Mouse (Mus musculus) neural tube, embryonic 15.5 days (tissue): ENCODE results near the gene Pgm2l1. TPM values are rescaled to one million over a fixed set of nuclear protein-coding genes. Genes with fewer than 3 reads are reported as not detected.

Experiments
- ATAC-seq: fragments of 200-750 bp; cut with Nextera tagmentation; 2 replicates; pipeline ENCODE4 v1.8.0; 2017; ENCODE audit warnings: mild to moderate bottlenecking, moderate TSS enrichment, moderate library complexity; ENCODE audit not compliant: low FRiP score
- H3K27ac ChIP-seq: fragments of 300-500 bp; sonication (generic); replicated peaks from 2 replicates; pipeline ENCODE4 v1.5.1; 2015; ENCODE audit warnings: mild to moderate bottlenecking, inconsistent platforms
- H3K27me3 ChIP-seq: fragments of 300-500 bp; sonication (generic); replicated peaks from 2 replicates; pipeline ENCODE4 v1.6.1; 2015; ENCODE audit warnings: inconsistent platforms
- H3K36me3 ChIP-seq: fragments of 300-500 bp; sonication (generic); 2 replicates; pipeline ENCODE4 v1.6.1; 2015; ENCODE audit warnings: inconsistent platforms
- H3K4me1 ChIP-seq: fragments of 300-500 bp; sonication (generic); 2 replicates; pipeline ENCODE4 v1.6.1; 2015; ENCODE audit warnings: inconsistent platforms
- H3K4me2 ChIP-seq: fragments of 300-500 bp; sonication (generic); 2 replicates; pipeline ENCODE4 v1.6.1; 2015; ENCODE audit warnings: inconsistent platforms, mild to moderate bottlenecking, moderate library complexity
- H3K4me3 ChIP-seq: fragments of 300-500 bp; sonication (generic); replicated peaks from 2 replicates; pipeline ENCODE4 v1.5.1; 2015; ENCODE audit warnings: mild to moderate bottlenecking, inconsistent platforms
- H3K9ac ChIP-seq: fragments of 300-500 bp; sonication (generic); replicated peaks from 2 replicates; pipeline ENCODE4 v1.6.1; 2015; ENCODE audit warnings: mild to moderate bottlenecking, inconsistent platforms
- H3K9me3 ChIP-seq: fragments of 300-500 bp; sonication (generic); replicated peaks from 2 replicates; pipeline ENCODE4 v1.6.1; 2016; ENCODE audit warnings: inconsistent platforms
- WGBS: fragments of 180-500 bp; shearing (Covaris S2); methylation state at CpG from one replicate; pipeline ENCODE4 v1.1.7; 2015; ENCODE audit warnings: mixed read lengths; 5-methylcytosine and 5-hydroxymethylcytosine counted together
- polyA plus RNA-seq: library from polyadenylated mRNA; unstranded; fragments of >200 nt; fragmentation: Nextera tagmentation; extraction: Ambion mirVana; gene quantifications from 2 replicates; pipeline ENCODE4 v1.2.1, GENCODE M21; 2015

Gene Pgm2l1
- 24.2 and 26.1 TPM in 2 replicates for polyA plus RNA-seq

DNA sequence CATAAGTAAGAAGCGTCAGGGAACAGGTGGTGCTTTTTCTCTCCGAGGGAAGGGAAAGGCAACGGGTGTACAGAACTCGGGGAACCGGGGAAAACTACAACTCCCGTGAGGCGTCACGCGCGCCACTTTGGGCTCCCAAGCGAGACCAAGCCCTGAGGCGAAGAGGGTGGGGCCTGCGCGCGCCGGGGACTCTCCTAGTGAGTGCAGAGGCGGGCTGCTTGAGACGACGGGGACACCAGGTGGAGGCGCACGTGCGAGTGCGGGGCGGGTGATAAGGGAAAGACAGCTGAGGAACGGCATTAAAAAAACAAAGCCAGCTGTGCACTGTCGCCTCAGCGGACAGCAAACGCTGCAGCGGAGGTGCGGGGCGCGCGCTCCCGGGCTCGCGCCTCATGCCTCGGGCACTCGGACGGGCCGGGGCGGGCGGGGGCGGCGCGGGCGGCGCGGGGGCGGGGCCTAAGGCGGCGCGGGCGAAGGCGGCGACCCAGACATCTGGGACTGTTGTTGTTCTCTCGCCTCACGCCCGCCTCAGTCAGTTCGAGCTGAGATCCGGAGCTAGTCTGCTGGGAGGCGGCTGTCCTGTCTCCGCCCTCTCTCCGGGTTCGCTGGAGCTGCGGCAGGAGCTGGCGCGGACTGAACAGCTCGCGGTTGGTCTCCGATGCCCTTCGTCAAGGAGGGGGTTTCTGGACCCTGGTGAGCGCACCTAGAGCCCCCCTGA is at the start of gene Pgm2l1:
Pgm2l1 (plus strand) TSS at position 237 of the 718 bp plus-strand sequence.
- Histone ChIP-seq H3K27ac (peak within 1 kb of the TSS; percentile 92), H3K36me3 (no peaks in the 10 kb centered on the region)
- under 1% methylated on average over 39 of the region's 72 CpGs for WGBS

DNA sequence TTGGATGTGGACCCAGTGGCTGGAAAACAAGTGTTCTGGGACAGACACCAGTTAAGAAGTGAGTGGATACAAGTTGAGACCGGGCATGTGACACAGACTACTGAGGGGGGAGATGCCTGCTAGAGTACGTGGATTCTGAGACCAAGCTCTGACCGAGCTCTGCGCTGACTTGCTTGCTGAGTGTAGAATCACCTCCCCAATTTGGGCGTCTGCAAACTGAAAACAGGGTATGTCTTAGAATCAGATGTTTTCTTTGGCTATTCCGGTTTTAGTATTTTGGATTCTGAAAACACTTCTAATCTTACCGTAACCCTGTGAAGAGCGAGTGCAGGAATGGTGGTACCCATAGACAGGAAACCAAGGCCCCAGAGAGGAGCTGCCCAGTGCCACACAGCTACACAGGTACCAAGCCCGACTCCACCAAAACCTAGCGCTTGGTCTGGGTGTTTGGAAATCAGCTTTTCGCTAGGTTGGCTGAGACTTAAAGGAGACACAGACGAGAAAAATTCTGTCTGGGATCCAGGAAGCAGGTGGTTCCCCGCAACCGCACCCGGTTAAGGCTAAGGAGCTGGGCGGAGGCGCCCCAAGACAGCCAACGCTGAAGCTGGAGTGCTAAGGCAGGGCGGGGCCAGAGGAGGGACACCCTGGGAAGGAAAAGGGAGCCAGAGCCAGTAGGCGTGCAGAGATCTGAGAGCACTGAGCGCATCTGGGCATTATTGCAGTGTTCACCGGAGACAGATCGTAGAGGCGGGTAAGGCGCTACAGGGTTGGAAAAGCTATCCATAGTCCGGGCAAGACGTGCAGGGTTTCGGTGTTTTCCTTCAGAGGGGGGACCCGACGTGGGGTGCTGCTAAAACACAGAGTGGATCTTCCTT is 48.9 kb upstream of the Pgm2l1 start:
- H3K4me1 ChIP-seq: peaks cover 16% of the 10 kb centered on the region
- peaks cover 41% of the 10 kb centered on the region for H3K27me3 ChIP-seq
- WGBS: 11% methylated on average over 30 of the region's 30 CpGs
- peak overlapping the region; percentile 40 for H3K4me3 ChIP-seq
- ATAC-seq: peak; percentile 53; the same call in 1 of the 2 replicates
- H3K4me2 ChIP-seq: peak overlapping the region; percentile 67
- peak overlapping the region; percentile 36 for H3K9ac ChIP-seq
- H3K36me3 ChIP-seq: no peaks in the 10 kb centered on the region
- no peaks in the 10 kb centered on the region for H3K9me3 ChIP-seq
- H3K27ac ChIP-seq: no peak overlapping the region

More for the DNA sequence above, at the start of gene Pgm2l1:
- peak within 1 kb of the TSS; percentile 86 for H3K9ac ChIP-seq
- peak within 1 kb of the TSS; percentile 89 for H3K4me2 ChIP-seq
- no peaks in the 10 kb centered on the region for H3K9me3 ChIP-seq
- peak within 1 kb of the TSS; percentile 74 for H3K4me3 ChIP-seq
- peak; percentile 95 for ATAC-seq
- H3K27me3 ChIP-seq: no peaks in the 10 kb centered on the region
- peaks cover 20% of the 10 kb centered on the region for H3K4me1 ChIP-seq

DNA sequence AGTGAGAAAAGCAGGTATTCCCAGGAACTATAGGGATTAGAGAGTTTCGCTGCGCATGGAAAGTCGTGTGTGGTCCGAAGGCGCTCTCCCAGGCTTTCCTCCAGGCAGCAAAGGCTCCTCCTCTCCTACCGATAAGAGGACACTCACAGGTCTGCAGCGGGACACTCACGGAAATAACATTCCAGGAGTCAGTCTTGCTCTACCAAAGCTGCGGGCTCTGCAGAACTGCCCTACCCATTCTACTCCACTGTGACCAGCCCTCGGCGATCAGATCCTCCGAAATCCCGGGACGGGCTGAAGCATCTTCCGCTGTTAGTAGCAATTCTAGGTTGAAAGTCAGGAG is 48.3 kb upstream of the Pgm2l1 start:
- Histone ChIP-seq H3K4me1 (peaks cover 16% of the 10 kb centered on the region), H3K4me2 (peak overlapping the region; percentile 67), H3K36me3 (no peaks in the 10 kb centered on the region), H3K27me3 (peaks cover 41% of the 10 kb centered on the region), H3K27ac (no peak overlapping the region), H3K9ac (peak overlapping the region; percentile 36; the same call in 1 of the 2 replicates), H3K9me3 (no peaks in the 10 kb centered on the region), H3K4me3 (peak overlapping the region; percentile 40)
- no peak for ATAC-seq
- under 1% methylated on average over 15 of the region's 15 CpGs for WGBS

DNA sequence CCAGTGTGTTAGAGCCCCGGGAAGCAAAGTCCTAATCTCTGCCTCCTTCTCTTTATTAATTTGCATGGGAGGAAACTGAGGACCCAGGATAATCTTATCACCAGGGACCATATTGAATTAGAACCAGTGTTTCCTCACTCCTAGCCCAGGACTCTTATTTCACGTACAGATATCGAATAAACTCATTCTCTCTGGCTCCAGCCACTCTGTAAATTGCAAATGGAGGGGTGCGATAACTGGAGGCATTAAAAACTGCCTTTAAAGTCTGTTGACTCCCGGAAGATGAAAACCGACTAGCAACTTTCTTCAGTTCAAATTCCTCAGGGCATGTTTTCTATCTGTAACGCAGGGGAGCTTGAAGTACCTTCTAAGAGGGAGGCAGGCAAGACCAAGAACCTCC is 47.8 kb upstream of the Pgm2l1 start:
- no peak overlapping the region for H3K27ac ChIP-seq
- no peak overlapping the region for H3K4me3 ChIP-seq
- H3K9me3 ChIP-seq: no peaks in the 10 kb centered on the region
- no peak overlapping the region for H3K9ac ChIP-seq
- peaks cover 41% of the 10 kb centered on the region for H3K27me3 ChIP-seq
- H3K36me3 ChIP-seq: no peaks in the 10 kb centered on the region
- peaks cover 16% of the 10 kb centered on the region for H3K4me1 ChIP-seq
- H3K4me2 ChIP-seq: peak overlapping the region; percentile 67; the same call in 1 of the 2 replicates
- no peak for ATAC-seq
- 75% methylated on average over 7 of the region's 7 CpGs for WGBS

DNA sequence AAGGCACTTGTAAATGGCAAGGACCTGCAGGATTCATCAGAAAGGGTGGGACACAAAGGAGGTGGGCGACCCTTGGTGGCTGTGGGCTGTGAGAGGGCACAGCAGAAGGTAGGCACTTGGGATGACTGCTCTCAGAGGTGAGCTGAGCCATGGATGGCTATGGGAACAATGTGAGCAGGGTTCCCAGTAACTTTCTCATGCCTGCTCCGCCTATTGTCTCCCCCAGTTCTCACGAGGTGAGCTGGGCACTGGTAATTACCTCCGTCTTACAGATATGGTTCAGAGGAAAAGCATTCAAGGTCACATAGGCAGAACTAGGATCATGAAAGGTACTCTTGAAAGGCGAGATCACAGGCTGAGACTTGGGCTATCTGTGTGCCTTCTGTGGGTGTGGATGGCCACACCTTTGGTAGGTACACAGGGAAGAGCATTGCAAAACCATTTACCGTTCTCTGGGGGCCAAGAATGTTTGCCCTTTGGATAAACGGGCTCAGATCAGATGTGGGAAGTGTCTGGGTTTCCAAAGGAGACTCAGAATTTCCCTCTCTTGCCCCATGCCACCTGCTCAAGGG is 47.3 kb upstream of the Pgm2l1 start:
- no peaks in the 10 kb centered on the region for H3K36me3 ChIP-seq
- H3K4me1 ChIP-seq: peaks cover 16% of the 10 kb centered on the region
- no peak overlapping the region for H3K4me3 ChIP-seq
- ATAC-seq: no peak
- H3K9me3 ChIP-seq: no peaks in the 10 kb centered on the region
- no peak overlapping the region for H3K27ac ChIP-seq
- no peak overlapping the region for H3K9ac ChIP-seq
- 79% methylated on average over 7 of the region's 7 CpGs for WGBS
- no peak overlapping the region for H3K4me2 ChIP-seq
- peaks cover 41% of the 10 kb centered on the region for H3K27me3 ChIP-seq

DNA sequence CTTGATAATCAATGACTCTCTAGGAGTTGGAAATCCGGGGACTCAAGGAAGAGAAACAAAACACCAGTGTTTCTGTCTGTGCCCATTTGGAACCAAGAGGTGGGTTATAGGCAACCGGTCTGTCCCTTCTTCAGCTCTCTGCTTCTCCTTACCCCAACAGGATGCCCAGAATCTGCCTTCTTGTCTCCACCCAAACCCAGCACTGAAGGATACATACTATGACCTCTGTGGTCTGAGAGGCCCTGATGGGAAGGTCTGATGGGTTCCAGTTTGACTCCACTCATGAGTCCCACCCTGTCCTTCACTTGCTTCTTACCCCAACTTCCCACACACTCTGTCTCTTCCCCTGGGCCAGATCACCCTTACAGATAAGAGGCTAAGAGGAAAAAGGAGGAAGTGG is 46.0 kb upstream of the Pgm2l1 start:
- Histone ChIP-seq H3K4me1 (peaks cover 16% of the 10 kb centered on the region), H3K27ac (no peak overlapping the region), H3K4me3 (no peak overlapping the region), H3K36me3 (no peaks in the 10 kb centered on the region), H3K9me3 (no peaks in the 10 kb centered on the region), H3K9ac (no peak overlapping the region), H3K27me3 (peaks cover 41% of the 10 kb centered on the region), H3K4me2 (no peak overlapping the region)
- no peak for ATAC-seq
- 80% methylated on average over 2 of the region's 2 CpGs for WGBS

DNA sequence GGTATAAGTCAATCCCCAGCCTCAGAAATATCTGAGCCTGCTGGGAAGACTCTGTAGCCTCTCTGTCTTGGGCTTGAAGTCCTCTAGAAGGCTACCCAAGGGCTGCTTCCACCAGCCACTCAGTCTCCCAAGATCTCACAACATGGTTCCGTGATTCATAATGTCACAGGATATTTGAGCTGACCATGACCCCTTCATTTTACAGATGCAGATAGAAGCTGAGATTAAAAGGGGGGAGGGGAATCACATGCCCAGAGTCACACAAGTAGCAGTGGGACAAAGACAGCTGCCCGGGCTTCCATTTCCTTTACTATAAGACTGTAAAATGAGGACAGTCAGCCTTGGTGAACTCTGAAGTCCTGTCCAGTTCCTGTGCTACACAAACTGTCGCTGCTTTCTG is 45.6 kb upstream of the Pgm2l1 start:
- H3K4me2 ChIP-seq: no peak overlapping the region
- no peak for ATAC-seq
- H3K4me1 ChIP-seq: peaks cover 16% of the 10 kb centered on the region
- H3K27ac ChIP-seq: no peak overlapping the region
- no peaks in the 10 kb centered on the region for H3K9me3 ChIP-seq
- no peak overlapping the region for H3K9ac ChIP-seq
- H3K27me3 ChIP-seq: peaks cover 41% of the 10 kb centered on the region
- 83% methylated on average over 3 of the region's 3 CpGs for WGBS
- H3K36me3 ChIP-seq: no peaks in the 10 kb centered on the region
- H3K4me3 ChIP-seq: no peak overlapping the region

DNA sequence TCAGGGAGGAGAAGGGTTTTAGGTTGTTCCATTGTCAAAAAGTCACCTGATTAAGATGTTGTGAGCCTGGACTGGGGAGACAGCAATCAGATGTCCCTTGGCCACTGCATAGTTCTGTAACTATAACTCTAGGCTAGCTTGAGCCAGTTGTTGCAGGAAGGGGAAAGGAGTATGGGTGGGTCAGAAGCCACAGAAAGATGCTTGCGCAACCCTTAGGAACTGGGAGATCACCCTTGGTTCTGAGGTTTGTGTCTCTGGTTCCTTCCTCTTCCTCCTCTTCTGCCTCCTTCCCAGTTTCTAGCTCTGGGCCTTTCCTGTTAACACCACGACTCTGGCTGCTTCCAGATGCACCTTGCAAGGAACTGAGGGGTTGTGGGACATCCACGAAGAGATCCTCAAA is 44.8 kb upstream of the Pgm2l1 start:
- H3K27me3 ChIP-seq: peaks cover 36% of the 10 kb centered on the region
- H3K4me1 ChIP-seq: peaks cover 16% of the 10 kb centered on the region
- no peak overlapping the region for H3K4me3 ChIP-seq
- H3K36me3 ChIP-seq: no peaks in the 10 kb centered on the region
- 81% methylated on average over 3 of the region's 3 CpGs for WGBS
- H3K9ac ChIP-seq: no peak overlapping the region
- ATAC-seq: no peak
- H3K4me2 ChIP-seq: no peak overlapping the region
- no peaks in the 10 kb centered on the region for H3K9me3 ChIP-seq
- H3K27ac ChIP-seq: no peak overlapping the region

DNA sequence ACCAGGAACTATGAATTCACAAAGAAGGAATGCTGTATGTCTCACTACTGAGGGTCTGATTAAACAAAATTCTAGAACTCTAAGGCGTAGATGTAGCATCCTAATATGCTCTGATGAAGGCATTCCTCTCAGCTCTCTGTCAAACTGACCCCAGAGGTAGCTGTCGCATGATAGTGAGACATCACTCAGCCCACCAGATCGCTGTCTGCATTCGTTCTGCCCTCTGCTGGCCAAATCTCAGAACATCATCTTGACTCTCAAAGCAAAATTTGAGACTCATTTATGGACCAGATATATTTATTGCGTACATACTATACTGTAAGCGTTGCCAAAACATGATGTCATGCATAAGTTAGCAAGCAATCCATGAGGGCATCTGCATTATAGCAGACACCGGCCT is 39.6 kb upstream of the Pgm2l1 start:
- H3K4me3 ChIP-seq: no peak overlapping the region
- WGBS: 21% methylated on average over 7 of the region's 7 CpGs
- no peak for ATAC-seq
- H3K9ac ChIP-seq: no peak overlapping the region
- H3K36me3 ChIP-seq: no peaks in the 10 kb centered on the region
- no peaks in the 10 kb centered on the region for H3K27me3 ChIP-seq
- no peaks in the 10 kb centered on the region for H3K9me3 ChIP-seq
- no peak overlapping the region for H3K4me2 ChIP-seq
- H3K27ac ChIP-seq: no peak overlapping the region
- H3K4me1 ChIP-seq: no peaks in the 10 kb centered on the region

DNA sequence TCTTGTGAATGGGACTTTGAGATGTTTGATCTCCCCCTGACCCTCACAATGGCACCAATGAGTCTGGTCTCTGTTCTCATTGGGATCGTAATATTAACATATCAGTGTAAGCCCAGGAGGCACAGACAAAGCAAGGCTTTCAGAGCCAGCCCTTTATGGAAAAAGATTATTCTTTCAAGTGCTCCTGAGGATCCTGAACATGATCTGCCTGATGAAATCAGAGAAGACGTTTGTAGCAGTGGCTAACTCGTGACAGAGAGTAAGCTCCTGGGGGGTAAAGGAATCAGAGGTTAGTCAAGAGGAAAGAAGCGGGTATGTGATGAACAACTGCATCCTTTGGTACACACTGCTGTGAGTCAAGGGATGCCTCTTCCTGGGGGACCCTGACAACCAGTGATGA is 37.0 kb upstream of the Pgm2l1 start:
- Histone ChIP-seq H3K4me2 (no peak overlapping the region), H3K4me1 (no peaks in the 10 kb centered on the region)

DNA sequence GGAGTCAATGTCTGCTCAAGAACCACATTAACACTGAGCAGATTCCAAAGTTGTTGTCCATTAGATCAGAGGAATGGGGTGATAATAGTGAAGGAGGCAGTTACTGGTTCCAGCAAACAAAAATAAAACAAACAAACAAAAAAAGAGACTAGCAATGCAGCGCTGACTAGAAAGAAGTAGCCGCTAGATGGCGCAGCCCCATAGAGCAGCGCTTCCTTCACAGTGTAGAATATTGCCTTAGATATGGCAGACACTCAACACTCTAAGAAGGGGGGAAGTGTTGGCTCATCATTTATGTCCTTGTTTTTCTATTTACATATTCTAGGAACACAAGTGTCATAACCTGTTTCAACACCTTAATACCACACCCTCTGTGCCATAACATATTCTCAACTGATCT is 36.4 kb upstream of the Pgm2l1 start:
- no peak overlapping the region for H3K27ac ChIP-seq
- no peaks in the 10 kb centered on the region for H3K9me3 ChIP-seq
- H3K4me3 ChIP-seq: no peak overlapping the region
- 2% methylated on average over 4 of the region's 4 CpGs for WGBS
- no peaks in the 10 kb centered on the region for H3K4me1 ChIP-seq
- no peak overlapping the region for H3K9ac ChIP-seq
- no peak overlapping the region for H3K4me2 ChIP-seq
- no peaks in the 10 kb centered on the region for H3K27me3 ChIP-seq
- no peaks in the 10 kb centered on the region for H3K36me3 ChIP-seq
- ATAC-seq: no peak

More for the DNA sequence above, 37.0 kb upstream of the Pgm2l1 start:
- Histone ChIP-seq H3K27ac (no peak overlapping the region), H3K4me3 (no peak overlapping the region), H3K9ac (no peak overlapping the region), H3K9me3 (no peaks in the 10 kb centered on the region), H3K36me3 (no peaks in the 10 kb centered on the region), H3K27me3 (no peaks in the 10 kb centered on the region)
- no peak for ATAC-seq
- WGBS: 26% methylated on average over 4 of the region's 4 CpGs
